Mouse (Mus musculus) E14TG2a.4 (cell line): Measurements from ENCODE around the gene Hdac4.

Experiments used
- CTCF ChIP-seq: conservative IDR thresholded peaks from 2 replicates; pipeline ENCODE4 v1.5.1; 2014; ENCODE audit warnings: low read length
- POU5F1 ChIP-seq: IDR thresholded peaks from 2 replicates; pipeline ENCODE4 v1.6.1; 2014; ENCODE audit warnings: low read length, borderline replicate concordance

- TF ChIP-seq CTCF (no peak), POU5F1 (no peak)
These were observed 266.4 kb downstream of the Hdac4 start for GRCm38 (mm10) chr1:91929051-91929450.
